Mouse (Mus musculus) mesoderm, embryonic 11.5 days (tissue): ENCODE measurements around the gene Nupr1l.
A peak's percentile ranks its signal among the peaks of the same experiment; 100 is the strongest.
"Not testable (repeated sequence)": the region's sequence is repeated elsewhere in the genome, so short reads cannot be mapped to it uniquely, and the experiment has no call there.

Experiments
- DNase-seq: peaks from one replicate; pipeline ENCODE4 v3.0.0-alpha.2; 2012; ENCODE audit warnings: low read depth, low spot score

Nupr1l gene

DNA sequence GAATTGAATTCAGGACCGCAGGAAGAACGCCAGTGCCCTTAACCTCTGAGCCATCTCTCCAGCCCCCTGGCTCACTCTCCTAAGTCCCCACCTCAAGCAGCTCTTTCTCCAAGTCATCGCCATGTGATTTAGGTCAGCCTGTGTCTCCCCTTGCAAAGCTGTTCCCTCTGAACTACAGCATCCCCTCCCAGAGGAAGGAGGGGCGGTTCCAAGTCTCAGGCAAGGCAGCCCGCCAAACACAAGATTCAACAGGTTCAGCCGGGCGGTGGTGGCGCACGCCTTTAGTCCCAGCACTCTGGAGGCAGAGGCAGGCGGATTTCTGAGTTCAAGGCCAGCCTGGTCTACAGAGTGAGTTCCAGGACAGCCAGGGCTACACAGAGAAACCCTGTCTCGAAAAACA, 7.2 kb downstream of the Nupr1l start:
- DNase-seq: not testable (repeated sequence)

GRCm38 (mm10) chr5:129918065-129918651, 9.8 kb downstream of the Nupr1l start:
- no peak for DNase-seq

- DNase-seq: no peak
Measured at GRCm38 (mm10) chr5:129918752-129919151, 10.4 kb downstream of the Nupr1l start.

GRCm38 (mm10) chr5:129919320-129919719, 11.0 kb downstream of the Nupr1l start:
- DNase-seq: no peak

- DNase-seq: no peak
Measured at GRCm38 (mm10) chr5:129921972-129922371, 13.6 kb downstream of the Nupr1l start.

DNA sequence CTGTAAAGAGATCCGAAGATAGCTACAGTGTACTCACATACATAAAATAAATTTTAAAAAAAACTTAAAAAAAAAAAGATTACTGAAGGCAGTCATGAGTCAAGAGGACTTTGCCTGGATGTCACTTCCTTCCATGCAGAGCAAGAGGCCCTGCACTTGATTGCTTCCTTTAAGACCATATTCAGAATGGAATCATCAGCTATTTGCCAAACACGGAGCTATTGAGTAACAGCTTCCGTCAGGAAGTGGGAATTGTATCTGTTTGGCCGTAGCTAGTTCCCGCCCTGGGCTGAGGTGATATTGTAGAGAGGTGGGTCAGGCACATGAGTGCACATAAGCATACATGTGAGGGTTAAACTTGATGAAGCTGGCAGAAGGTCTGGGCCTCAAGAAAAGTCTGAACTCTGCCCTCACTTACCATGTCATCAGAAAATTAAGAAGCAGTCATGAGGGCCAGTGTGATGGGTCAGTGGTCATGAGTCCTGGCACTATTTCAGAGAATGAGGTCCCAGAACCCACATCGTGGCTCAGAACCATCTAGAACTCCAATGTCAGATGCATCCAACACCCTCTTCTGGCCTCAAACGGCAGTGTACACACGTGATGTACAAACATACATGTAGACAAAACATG, 16.6 kb downstream of the Nupr1l start:
- DNase-seq: no peak

- DNase-seq: no peak
Measured at GRCm38 (mm10) chr5:129925933-129926332, 17.6 kb downstream of the Nupr1l start.

DNA sequence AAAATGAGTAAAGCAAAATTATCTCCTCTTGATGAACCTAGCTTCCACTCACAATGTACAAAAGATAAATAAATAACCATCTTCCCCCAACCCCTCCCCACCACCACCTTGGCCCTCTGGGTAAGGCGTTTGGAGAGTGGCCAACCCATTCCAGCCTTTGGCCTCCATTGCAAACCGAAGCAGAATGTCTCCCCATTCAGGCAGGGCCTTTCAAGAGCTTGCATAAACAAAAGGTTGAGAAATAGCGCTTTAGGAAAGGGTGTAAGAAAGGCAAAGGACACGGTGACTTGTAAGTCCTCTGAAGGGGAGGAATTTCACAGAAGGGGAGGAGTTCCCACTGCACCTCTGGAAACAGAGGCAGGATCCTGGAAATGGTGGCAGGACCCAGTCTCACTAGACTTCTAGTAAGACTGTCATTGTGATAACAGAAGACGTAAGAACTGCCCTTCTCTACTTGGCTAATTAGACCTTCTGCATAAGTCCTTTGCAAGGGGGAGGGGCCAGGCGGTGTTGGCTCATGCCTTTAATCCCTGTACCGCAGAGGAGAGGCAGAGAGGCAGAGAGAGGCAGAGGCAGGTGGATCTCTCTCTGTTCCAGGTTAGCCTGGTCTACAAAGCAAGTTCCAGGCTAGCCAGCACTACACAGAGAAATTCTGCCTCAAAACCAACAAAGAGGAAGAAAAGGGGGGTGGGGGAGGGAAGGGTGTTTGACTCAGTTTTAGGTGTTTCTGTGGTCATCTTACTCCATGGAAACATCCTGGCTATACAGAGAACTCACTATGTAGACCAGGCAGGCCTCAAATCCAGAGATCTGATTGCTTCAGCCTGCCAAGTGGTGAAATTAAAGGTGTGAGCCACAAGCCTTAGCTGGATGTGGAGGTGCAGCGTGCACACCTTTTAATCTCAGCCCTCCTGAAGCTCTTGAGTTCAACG, 21.9 kb downstream of the Nupr1l start:
- no peak for DNase-seq

GRCm38 (mm10) chr5:129936941-129937340, 28.6 kb downstream of the Nupr1l start:
- no peak for DNase-seq

DNA sequence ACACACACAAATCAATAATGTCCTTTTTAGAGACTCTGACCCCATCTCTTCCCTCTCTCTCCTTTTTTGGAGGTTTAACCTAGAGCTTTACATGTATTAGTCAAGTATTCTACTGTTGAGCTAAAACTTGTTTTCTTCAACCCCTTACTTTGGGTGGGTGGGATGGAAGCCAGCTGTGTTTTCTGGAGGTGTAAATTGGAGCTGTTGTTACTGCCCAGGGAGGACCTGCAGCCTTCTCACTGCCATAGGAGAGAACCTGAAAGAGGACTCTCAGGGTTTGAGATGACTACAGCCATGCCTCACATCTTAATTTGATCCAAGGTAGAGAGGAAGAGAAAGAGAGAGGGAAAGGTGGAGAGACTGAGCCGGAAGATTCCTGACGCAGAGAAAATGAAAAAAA, 31.9 kb downstream of the Nupr1l start:
- no peak for DNase-seq

- no peak for DNase-seq
Measured at GRCm38 (mm10) chr5:129940736-129941494, 32.6 kb downstream of the Nupr1l start.

DNA sequence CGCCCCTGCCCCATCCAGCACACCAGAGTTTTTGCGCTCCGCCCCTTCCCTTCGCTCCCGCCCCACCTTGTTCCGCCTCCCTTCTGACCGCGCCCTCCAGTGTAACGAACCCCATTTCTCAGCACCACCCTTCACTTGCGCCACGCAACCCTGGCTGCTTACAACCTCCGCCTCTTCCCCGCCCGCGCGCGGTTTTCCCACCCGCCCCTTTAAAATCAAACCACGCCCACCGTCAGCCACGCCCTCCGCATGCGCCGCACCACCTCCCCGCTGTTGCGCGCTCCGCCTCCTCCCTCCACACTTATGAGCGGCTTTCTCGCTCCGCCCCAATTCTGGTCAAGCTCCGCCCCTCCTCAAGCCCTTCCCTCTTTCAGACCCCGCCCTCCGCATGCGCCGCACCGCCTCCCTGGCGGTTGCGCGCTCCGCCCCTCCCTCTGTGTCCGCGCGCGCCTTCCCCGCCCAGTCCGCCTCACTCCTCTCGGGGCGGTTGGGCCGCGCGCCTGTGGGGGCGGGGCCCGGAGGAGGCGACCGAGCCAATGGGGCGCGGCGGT, 33.2 kb downstream of the Nupr1l start, which contains the start of gene Vkorc1l1:
Gene Vkorc1l1, plus strand, starts transcription at position 476 of the 551 bp plus-strand sequence.
- peak; percentile 100 for DNase-seq

GRCm38 (mm10) chr5:129942073-129942939, 34.0 kb downstream of the Nupr1l start:
- DNase-seq: peak; percentile 31

- DNase-seq: no peak
Measured at GRCm38 (mm10) chr5:129943402-129943801, 35.1 kb downstream of the Nupr1l start.

DNA sequence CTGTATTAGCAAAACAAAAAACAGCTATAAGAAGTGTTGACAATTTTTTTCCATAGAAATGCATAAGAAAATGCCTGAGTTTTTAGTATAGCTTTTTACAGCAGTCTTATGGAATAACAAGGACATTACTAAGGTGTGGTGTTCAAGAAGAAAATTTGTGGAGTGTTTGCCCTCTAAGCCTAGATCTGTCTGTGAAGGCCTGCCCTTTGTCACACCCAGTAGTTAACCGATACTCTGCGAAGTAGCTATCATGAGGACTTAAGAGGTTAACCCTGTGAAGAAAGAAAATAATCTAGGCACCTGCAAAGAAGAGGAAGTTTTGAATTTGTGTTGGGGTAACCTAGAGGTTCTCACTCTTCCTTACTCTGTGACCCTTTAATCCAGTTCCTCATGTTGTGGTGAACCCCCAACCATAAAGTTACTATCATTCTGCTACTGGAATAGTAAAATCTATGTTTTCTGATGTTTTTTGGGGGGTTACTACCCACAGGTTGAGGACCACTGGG, 39.2 kb downstream of the Nupr1l start:
- DNase-seq: no peak

GRCm38 (mm10) chr5:129952143-129952542, 43.8 kb downstream of the Nupr1l start:
- no peak for DNase-seq

GRCm38 (mm10) chr5:129954473-129955254, 46.3 kb downstream of the Nupr1l start:
- no peak for DNase-seq

- no peak for DNase-seq
Measured at GRCm38 (mm10) chr5:129955792-129956191, 47.5 kb downstream of the Nupr1l start.

DNA sequence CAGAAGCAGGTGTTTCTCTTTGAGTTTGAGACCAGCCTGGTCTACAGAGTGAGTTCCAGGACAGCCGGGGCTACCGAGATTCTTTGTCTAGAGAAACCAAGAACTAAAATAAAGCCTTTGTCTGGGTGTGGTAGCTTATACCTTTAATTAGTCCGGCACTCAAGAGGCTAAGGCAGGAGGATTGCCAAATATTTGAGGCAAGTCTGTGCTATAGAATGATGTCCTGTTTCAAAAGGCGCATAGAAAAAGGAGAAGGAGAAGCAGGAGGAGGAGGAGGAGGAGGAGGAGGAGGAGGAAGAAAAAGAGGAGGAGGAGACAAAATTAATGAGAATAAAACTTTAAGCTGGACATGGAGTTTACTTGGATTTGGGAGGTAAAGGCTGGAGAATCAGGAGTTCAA, 54.9 kb downstream of the Nupr1l start:
- no peak for DNase-seq
